Mouse (Mus musculus): Measurements from ENCODE around the gene Foxd3. TPM values are rescaled to one million over a fixed set of nuclear protein-coding genes. Genes with fewer than 3 reads are reported as not detected.

The Foxd3 gene
- polyA plus RNA-seq, 1 experiment from 2014 or later: 0.65 TPM

GRCm38 (mm10) chr4:99659361-99660072 is 3.4 kb downstream of the Foxd3 start:
- no peaks in the 10 kb centered on the region for H3K9me3 ChIP-seq (ENCODE audit: control insufficient read depth, low read length)
- DNase-seq (ENCODE audit: low spot score) (no peak), ATAC-seq (ENCODE audit: low FRiP score, low TSS enrichment) (no peak)
- H3K27me3 ChIP-seq (ENCODE audit: control insufficient read depth, insufficient read depth, low read length): peaks cover 43% of the 10 kb centered on the region
- WGBS: 4% methylated on average over 28 of the region's 28 CpGs
- no peak overlapping the region for H3K27ac ChIP-seq (replicated peaks)
- TF ChIP-seq EP300 (optimal IDR thresholded peaks at IDR 0.05) (no peak), CTCF (IDR thresholded peaks at IDR 0.05; ENCODE audit: low read depth) (no peak)
- H3K4me1 ChIP-seq (replicated peaks; ENCODE audit: control insufficient read depth, insufficient read depth): peaks cover 2% of the 10 kb centered on the region; the same call in 1 of the 2 replicates
- H3K4me2 ChIP-seq (replicated peaks; ENCODE audit: low read depth): no peak overlapping the region
- no peak overlapping the region for H3K9ac ChIP-seq (ENCODE audit: low read length)
- H3K36me3 ChIP-seq (ENCODE audit: control insufficient read depth, insufficient read depth, low read length): no peaks in the 10 kb centered on the region
- H3K4me3 ChIP-seq (ENCODE audit: low read depth, low read length): no peak overlapping the region

GRCm38 (mm10) chr4:99660073-99660611 is 4.0 kb downstream of the Foxd3 start:
- peak; percentile 26 for DNase-seq (ENCODE audit: low spot score)

GRCm38 (mm10) chr4:99660981-99661380 is 4.9 kb downstream of the Foxd3 start:
- Histone ChIP-seq H3K4me3 (ENCODE audit: low read depth, low read length) (no peak overlapping the region), H3K9ac (ENCODE audit: low read length) (no peak overlapping the region), H3K9me3 (ENCODE audit: control insufficient read depth, low read length) (no peaks in the 10 kb centered on the region), H3K4me2 (replicated peaks; ENCODE audit: low read depth) (no peak overlapping the region), H3K36me3 (ENCODE audit: control insufficient read depth, insufficient read depth, low read length) (no peaks in the 10 kb centered on the region), H3K4me1 (replicated peaks; ENCODE audit: control insufficient read depth, insufficient read depth) (peaks cover under 1% of the 10 kb centered on the region; the same call in 1 of the 2 replicates), H3K27me3 (ENCODE audit: control insufficient read depth, insufficient read depth, low read length) (peaks cover 32% of the 10 kb centered on the region), H3K27ac (replicated peaks) (no peak overlapping the region)
- ATAC-seq (ENCODE audit: low FRiP score, low TSS enrichment): no peak
- DNase-seq (ENCODE audit: low spot score): peak; percentile 70
- WGBS: 1% methylated on average over 11 of the region's 11 CpGs
- TF ChIP-seq CTCF (IDR thresholded peaks at IDR 0.05; ENCODE audit: low read depth) (peak; percentile 75), EP300 (optimal IDR thresholded peaks at IDR 0.05) (no peak)

More at GRCm38 (mm10) chr4:99660073-99660611, 4.0 kb downstream of the Foxd3 start:
- H3K9ac ChIP-seq (ENCODE audit: low read length): no peak overlapping the region
- WGBS: 2% methylated on average over 20 of the region's 20 CpGs
- H3K27me3 ChIP-seq (ENCODE audit: control insufficient read depth, insufficient read depth, low read length): peaks cover 37% of the 10 kb centered on the region
- no peaks in the 10 kb centered on the region for H3K36me3 ChIP-seq (ENCODE audit: control insufficient read depth, insufficient read depth, low read length)
- no peak for ATAC-seq (ENCODE audit: low FRiP score, low TSS enrichment)
- H3K27ac ChIP-seq (replicated peaks): no peak overlapping the region
- TF ChIP-seq EP300 (optimal IDR thresholded peaks at IDR 0.05) (no peak), CTCF (IDR thresholded peaks at IDR 0.05; ENCODE audit: low read depth) (no peak)
- peaks cover 2% of the 10 kb centered on the region; the same call in 1 of the 2 replicates for H3K4me1 ChIP-seq (replicated peaks; ENCODE audit: control insufficient read depth, insufficient read depth)
- no peak overlapping the region for H3K4me3 ChIP-seq (ENCODE audit: low read depth, low read length)
- no peak overlapping the region for H3K4me2 ChIP-seq (replicated peaks; ENCODE audit: low read depth)
- H3K9me3 ChIP-seq (ENCODE audit: control insufficient read depth, low read length): no peaks in the 10 kb centered on the region

GRCm38 (mm10) chr4:99661956-99662355 is 5.9 kb downstream of the Foxd3 start:
- no peaks in the 10 kb centered on the region for H3K36me3 ChIP-seq (ENCODE audit: control insufficient read depth, insufficient read depth, low read length)
- no peak for TF ChIP-seq EP300 (optimal IDR thresholded peaks at IDR 0.05)
- TF ChIP-seq CTCF (IDR thresholded peaks at IDR 0.05; ENCODE audit: low read depth): no peak
- no peak overlapping the region for H3K27ac ChIP-seq (replicated peaks)
- DNase-seq (ENCODE audit: low spot score): no peak
- no peaks in the 10 kb centered on the region for H3K9me3 ChIP-seq (ENCODE audit: control insufficient read depth, low read length)
- H3K4me3 ChIP-seq (ENCODE audit: low read depth, low read length): no peak overlapping the region
- 12% methylated on average over 12 of the region's 12 CpGs for WGBS
- no peaks in the 10 kb centered on the region for H3K4me1 ChIP-seq (replicated peaks; ENCODE audit: control insufficient read depth, insufficient read depth)
- no peak for ATAC-seq (ENCODE audit: low FRiP score, low TSS enrichment)
- no peak overlapping the region for H3K9ac ChIP-seq (ENCODE audit: low read length)
- H3K4me2 ChIP-seq (replicated peaks; ENCODE audit: low read depth): no peak overlapping the region
- H3K27me3 ChIP-seq (ENCODE audit: control insufficient read depth, insufficient read depth, low read length): peaks cover 29% of the 10 kb centered on the region; the same call in 1 of the 2 replicates

- Histone ChIP-seq H3K36me3 (ENCODE audit: control insufficient read depth, insufficient read depth, low read length) (no peaks in the 10 kb centered on the region), H3K4me2 (replicated peaks; ENCODE audit: low read depth) (no peak overlapping the region), H3K27ac (replicated peaks) (no peak overlapping the region), H3K4me1 (replicated peaks; ENCODE audit: control insufficient read depth, insufficient read depth) (no peaks in the 10 kb centered on the region), H3K27me3 (ENCODE audit: control insufficient read depth, insufficient read depth, low read length) (peaks cover 25% of the 10 kb centered on the region; the same call in 1 of the 2 replicates), H3K9me3 (ENCODE audit: control insufficient read depth, low read length) (no peaks in the 10 kb centered on the region), H3K4me3 (ENCODE audit: low read depth, low read length) (no peak overlapping the region), H3K9ac (ENCODE audit: low read length) (no peak overlapping the region)
- ATAC-seq (ENCODE audit: low FRiP score, low TSS enrichment): no peak
- no peak for DNase-seq (ENCODE audit: low spot score)
- TF ChIP-seq EP300 (optimal IDR thresholded peaks at IDR 0.05): no peak
- 15% methylated on average over 9 of the region's 9 CpGs for WGBS
These were observed 6.3 kb downstream of the Foxd3 start for GRCm38 (mm10) chr4:99662431-99662830.

All from stomach, postnatal 0 days (tissue).